Mouse (Mus musculus): ENCODE data around the gene Usf2. TPM values are rescaled to one million over a fixed set of nuclear protein-coding genes. Genes with fewer than 3 reads are reported as not detected.
A peak's percentile ranks its signal among the peaks of the same experiment; 100 is the strongest.

The Usf2 gene
- polyA plus RNA-seq, 1 experiment from 2014 or later = 25.1 TPM

DNA sequence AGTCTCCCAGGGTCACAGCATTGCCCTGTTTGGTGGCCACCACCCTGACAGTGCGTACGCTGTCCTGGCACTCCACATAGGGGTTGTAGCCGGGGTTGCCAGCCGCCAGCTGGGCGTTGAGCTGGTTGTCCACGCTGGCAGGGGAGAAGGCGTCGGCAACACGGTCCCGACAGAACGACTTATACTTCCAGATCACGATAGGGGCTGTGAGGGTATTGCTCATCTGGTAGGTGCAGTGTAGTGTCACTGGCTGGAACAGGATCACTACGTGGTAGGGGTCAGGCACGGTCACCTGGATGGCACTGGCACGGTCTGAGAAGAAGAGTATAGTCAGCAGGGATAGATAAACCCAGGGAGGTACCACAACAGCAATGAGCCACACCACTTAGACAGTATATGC, 15.3 kb upstream of the Usf2 start:
- 91% methylated on average over 15 of the region's 15 CpGs for WGBS
- Histone ChIP-seq H3K4me3 (peak overlapping the region; percentile 63), H3K27me3 (replicated peaks; ENCODE audit: low read depth, poor library complexity, severe bottlenecking) (peaks cover 23% of the 10 kb centered on the region), H3K4me1 (peaks cover 28% of the 10 kb centered on the region), H3K36me3 (replicated peaks) (peaks cover 23% of the 10 kb centered on the region), H3K27ac (replicated peaks) (no peak overlapping the region), H3K9me3 (no peaks in the 10 kb centered on the region)
- DNase-seq (ENCODE audit: low spot score) = no peak

DNA sequence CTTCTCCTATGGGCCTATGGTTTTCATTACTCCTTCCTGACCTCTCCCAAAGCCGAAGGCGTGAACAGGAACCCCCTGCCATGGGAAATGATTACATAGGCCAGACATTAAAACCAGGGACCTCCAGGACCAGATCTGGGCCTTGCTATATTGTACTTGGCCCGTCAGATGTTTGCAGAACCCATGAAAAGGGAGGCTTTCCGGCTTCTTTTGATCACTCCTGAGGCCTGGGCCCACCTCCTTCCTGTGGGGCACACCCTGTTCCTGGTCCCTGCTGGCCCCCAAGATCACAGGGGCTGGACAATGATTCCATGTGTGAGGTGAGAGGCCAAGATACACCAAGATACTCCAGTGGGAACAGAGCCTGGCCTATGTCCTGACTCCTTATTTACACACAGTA, 12.6 kb upstream of the Usf2 start:
- 80% methylated on average over 4 of the region's 4 CpGs for WGBS
- no peak for DNase-seq (ENCODE audit: low spot score)
- Histone ChIP-seq H3K27me3 (replicated peaks; ENCODE audit: low read depth, poor library complexity, severe bottlenecking) (peaks cover 23% of the 10 kb centered on the region), H3K4me3 (no peak overlapping the region), H3K36me3 (replicated peaks) (peaks cover 23% of the 10 kb centered on the region), H3K27ac (replicated peaks) (no peak overlapping the region), H3K4me1 (peaks cover 30% of the 10 kb centered on the region), H3K9me3 (no peaks in the 10 kb centered on the region)

DNA sequence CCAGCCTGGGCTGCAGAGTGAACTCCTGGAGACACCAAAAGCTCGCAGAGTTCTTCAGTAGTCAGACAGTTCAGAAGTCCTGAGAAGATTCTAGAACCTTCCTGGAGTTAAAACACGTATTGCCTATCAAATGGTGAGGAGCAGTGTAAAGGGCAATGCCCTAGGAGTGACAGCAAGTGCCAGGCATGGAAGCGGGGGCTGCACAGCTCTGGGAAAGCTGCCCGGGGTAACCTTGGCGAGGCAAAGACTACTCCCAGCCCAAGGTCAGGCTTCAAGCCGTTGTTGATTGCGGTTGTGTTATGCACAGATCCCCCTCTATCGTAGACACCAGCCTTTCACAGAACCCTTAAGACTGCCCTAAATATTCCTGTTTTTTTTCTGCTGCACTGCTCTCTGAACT, 12.0 kb upstream of the Usf2 start:
- DNase-seq (ENCODE audit: low spot score) = no peak
- no peak overlapping the region for H3K27ac ChIP-seq (replicated peaks)
- no peaks in the 10 kb centered on the region for H3K9me3 ChIP-seq
- H3K27me3 ChIP-seq (replicated peaks; ENCODE audit: low read depth, poor library complexity, severe bottlenecking) = peaks cover 22% of the 10 kb centered on the region
- H3K4me1 ChIP-seq = peaks cover 27% of the 10 kb centered on the region
- H3K4me3 ChIP-seq = no peak overlapping the region
- peaks cover 23% of the 10 kb centered on the region for H3K36me3 ChIP-seq (replicated peaks)
- WGBS = 91% methylated on average over 8 of the region's 8 CpGs

DNA sequence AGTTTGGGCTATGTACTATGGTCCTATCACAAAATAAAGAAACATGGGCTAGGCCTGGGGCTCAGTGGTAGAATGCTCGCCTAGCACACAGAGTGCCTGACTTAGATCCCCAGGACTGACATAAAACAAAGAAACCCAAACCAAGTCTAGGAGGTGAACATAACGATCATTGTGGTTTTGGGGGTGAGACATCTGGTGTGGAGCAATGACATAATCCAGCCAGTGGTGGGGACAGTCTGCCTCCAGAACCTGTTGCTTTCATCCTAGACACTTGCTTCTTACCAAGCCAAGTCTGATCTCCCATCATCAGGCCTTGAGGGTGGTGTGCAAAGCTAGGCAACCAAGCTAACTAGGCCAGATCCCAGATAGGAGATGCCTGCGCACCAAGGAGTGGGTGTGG, 10.1 kb upstream of the Usf2 start:
- no peak for DNase-seq (ENCODE audit: low spot score)
- H3K36me3 ChIP-seq (replicated peaks) = peaks cover 29% of the 10 kb centered on the region
- H3K4me3 ChIP-seq = no peak overlapping the region
- WGBS = 74% methylated on average over 3 of the region's 3 CpGs
- no peak overlapping the region for H3K27ac ChIP-seq (replicated peaks)
- H3K27me3 ChIP-seq (replicated peaks; ENCODE audit: low read depth, poor library complexity, severe bottlenecking) = peaks cover 3% of the 10 kb centered on the region; the same call in 1 of the 2 replicates
- peaks cover 9% of the 10 kb centered on the region for H3K4me1 ChIP-seq
- H3K9me3 ChIP-seq = no peaks in the 10 kb centered on the region

DNA sequence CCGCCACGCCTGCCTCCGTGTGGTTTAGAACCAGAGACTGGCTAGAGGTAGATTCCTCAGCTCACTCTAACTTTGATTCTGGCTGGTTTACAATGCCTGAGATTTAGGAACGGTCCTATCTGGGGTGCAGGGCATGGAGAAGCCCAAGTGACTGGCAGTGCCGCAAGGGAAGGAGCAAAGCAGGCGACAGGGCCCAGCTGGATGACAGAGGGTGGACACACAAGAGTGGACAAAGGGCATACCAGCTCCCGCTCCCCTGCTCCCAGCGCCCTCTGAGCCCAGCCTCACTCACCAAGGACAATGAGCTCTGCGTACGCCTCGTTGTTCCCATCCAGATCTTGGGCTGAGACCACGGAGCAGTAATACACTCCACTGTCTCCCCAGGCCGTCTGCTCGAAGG, 9.1 kb upstream of the Usf2 start:
- H3K4me3 ChIP-seq = no peak overlapping the region
- 77% methylated on average over 14 of the region's 14 CpGs for WGBS
- H3K27me3 ChIP-seq (replicated peaks; ENCODE audit: low read depth, poor library complexity, severe bottlenecking) = no peaks in the 10 kb centered on the region
- no peaks in the 10 kb centered on the region for H3K9me3 ChIP-seq
- no peak overlapping the region for H3K27ac ChIP-seq (replicated peaks)
- H3K36me3 ChIP-seq (replicated peaks) = peaks cover 35% of the 10 kb centered on the region
- no peak for DNase-seq (ENCODE audit: low spot score)
- peaks cover 9% of the 10 kb centered on the region; the same call in 1 of the 2 replicates for H3K4me1 ChIP-seq

DNA sequence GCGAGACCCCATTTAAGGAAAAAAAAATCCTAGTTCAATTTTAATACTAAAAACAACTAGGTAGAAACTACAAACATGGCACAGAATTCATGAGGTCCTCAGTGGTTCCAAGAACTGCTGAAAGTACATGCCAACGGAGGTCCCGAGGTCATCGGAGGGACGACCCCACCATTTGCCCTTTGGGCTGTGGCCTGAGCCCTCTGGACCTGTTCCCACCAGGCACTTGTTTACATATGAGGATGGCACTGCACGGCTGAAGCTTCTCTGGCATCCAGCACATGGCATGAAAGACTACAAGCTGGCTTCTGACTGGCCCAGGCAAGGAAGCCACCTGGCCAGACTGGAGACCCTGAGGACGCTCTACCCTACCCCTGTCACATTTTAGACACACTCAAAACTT, 7.8 kb upstream of the Usf2 start:
- Histone ChIP-seq H3K27me3 (replicated peaks; ENCODE audit: low read depth, poor library complexity, severe bottlenecking) (no peaks in the 10 kb centered on the region), H3K9me3 (no peaks in the 10 kb centered on the region), H3K36me3 (replicated peaks) (peaks cover 41% of the 10 kb centered on the region), H3K27ac (replicated peaks) (no peak overlapping the region), H3K4me1 (peaks cover 9% of the 10 kb centered on the region; the same call in 1 of the 2 replicates), H3K4me3 (no peak overlapping the region)
- 87% methylated on average over 7 of the region's 7 CpGs for WGBS
- DNase-seq (ENCODE audit: low spot score) = no peak

DNA sequence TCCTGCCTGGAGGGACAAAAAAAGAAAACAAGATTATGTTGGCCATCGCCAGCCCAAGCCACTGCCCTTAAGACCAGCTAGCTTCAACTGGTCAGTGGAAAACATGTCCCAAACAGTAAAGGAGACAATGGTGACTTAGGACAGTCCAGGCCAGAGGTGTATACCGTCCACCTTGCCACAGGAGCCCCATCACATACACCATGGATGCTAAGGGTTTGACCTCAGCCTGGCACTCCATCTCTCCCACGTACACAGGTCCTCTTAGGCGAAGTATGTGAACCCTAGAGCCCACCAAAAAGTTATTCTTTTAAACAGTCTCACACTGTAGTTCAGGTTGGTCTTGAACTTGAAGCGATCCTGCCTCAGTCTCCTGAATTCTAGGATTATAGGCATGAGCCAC, 6.3 kb upstream of the Usf2 start:
- Histone ChIP-seq H3K36me3 (replicated peaks) (peaks cover 45% of the 10 kb centered on the region), H3K27me3 (replicated peaks; ENCODE audit: low read depth, poor library complexity, severe bottlenecking) (no peaks in the 10 kb centered on the region), H3K4me3 (no peak overlapping the region), H3K27ac (replicated peaks) (no peak overlapping the region), H3K9me3 (no peaks in the 10 kb centered on the region), H3K4me1 (peaks cover 17% of the 10 kb centered on the region)
- no peak for DNase-seq (ENCODE audit: low spot score)
- WGBS = 93% methylated on average over 5 of the region's 5 CpGs

DNA sequence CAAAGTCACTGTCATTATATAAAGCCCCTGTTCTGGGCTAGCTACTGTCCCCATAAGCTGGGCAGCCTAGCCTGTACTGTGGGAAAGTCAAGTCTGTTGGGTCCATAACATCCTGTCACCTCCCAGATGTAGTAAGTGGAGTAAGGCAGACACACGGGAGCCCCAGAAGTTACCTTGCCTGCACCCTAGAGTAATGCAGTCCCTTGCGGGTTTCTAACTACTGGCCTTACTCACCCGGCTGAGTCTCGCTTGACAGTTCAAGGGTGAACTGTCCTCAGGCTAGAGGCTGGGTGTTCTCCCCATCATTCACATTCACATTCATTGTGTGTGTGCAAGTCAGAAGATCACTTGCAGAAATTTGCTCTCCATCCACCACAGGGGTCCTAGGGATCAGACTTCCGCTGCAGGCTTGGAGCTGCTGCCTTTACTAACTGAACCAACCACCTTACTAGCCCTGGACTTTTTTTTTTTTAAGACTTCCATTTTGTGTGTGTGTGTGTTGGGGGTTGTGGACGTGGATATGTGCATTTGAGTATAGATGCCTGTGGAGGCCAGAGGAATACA, 3.3 kb upstream of the Usf2 start:
- no peak overlapping the region for H3K27ac ChIP-seq (replicated peaks)
- WGBS = 84% methylated on average over 6 of the region's 6 CpGs
- DNase-seq (ENCODE audit: low spot score) = no peak

DNA sequence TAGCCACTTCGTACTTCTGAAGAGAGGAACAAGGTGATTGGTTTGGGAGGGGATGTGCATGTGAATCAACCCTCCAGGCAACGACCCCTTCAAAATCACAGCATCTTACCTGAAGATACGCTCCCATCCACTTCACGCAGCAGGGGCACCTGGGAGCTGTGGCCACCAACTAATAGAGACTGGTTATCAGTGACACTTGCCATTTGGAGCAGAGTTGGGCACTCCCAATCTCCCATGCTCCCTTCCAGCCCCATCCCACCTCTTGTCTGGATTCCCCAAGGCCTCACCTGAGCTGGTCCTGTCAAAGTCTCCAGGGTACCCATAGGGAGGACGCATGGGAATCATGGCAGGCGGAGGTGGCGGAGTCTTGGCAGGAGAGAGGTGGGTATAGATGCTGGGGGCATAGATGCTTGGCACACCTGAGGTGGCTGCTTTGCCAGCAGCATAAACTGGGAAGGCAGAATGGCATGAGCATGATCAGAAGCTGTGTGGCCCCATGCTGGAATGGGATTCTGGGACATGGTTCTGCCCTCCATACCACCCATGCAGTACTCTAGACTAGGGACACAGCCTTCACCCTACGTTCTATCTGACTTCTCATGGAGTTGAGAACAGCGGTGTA, 2.4 kb upstream of the Usf2 start:
- 96% methylated on average over 9 of the region's 9 CpGs for WGBS
- H3K27ac ChIP-seq (replicated peaks) = no peak overlapping the region; the same call in 1 of the 2 replicates
- H3K36me3 ChIP-seq (replicated peaks) = peaks cover 55% of the 10 kb centered on the region

More for the DNA sequence above, 3.3 kb upstream of the Usf2 start:
- Histone ChIP-seq H3K36me3 (replicated peaks) (peaks cover 46% of the 10 kb centered on the region), H3K4me3 (no peak overlapping the region), H3K27me3 (replicated peaks; ENCODE audit: low read depth, poor library complexity, severe bottlenecking) (no peaks in the 10 kb centered on the region), H3K9me3 (no peaks in the 10 kb centered on the region), H3K4me1 (peaks cover 21% of the 10 kb centered on the region)

DNA sequence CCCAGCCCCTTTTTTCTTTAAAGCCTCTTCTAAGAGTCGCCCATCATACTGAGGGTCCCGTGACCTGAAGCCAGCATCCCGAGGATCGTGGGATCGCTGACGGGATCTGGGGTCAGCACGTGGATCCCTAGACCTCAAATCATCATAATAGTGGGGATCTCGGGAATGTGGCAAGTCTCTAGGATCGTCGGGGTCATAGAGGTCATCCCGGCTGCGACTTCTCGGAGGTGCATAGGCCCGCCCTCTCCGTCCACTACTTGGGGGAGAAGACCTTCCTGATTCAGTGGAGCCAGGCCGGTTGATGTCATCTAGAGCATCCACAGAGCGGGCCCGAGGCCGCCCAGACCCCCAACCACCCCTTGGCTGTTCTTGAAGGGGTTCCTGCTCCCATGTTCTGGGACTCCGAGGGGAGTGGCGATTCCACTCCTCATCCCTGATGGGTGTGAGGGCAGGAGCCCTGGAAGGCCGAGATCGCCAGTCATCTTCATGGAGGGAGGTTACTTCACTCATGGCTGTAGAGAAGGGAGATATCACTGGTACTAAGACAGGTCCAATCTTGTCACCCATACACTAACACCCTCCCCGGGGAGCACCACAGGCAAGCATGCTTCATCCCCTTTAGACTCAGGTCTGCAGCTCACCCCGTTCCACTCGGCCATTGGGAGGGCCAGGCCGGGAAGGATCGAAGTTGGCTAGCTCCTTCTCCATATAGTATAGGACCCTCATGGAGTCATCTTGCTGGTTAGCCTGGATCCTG, 1.7 kb upstream of the Usf2 start:
- Histone ChIP-seq H3K4me3 (peak overlapping the region; percentile 95), H3K9me3 (no peaks in the 10 kb centered on the region), H3K36me3 (replicated peaks) (peaks cover 62% of the 10 kb centered on the region), H3K4me1 (peaks cover 21% of the 10 kb centered on the region), H3K27me3 (replicated peaks; ENCODE audit: low read depth, poor library complexity, severe bottlenecking) (no peaks in the 10 kb centered on the region), H3K27ac (replicated peaks) (peak overlapping the region; percentile 99)
- no peak for DNase-seq (ENCODE audit: low spot score)
- 74% methylated on average over 28 of the region's 28 CpGs for WGBS

More for the DNA sequence above, 2.4 kb upstream of the Usf2 start:
- no peaks in the 10 kb centered on the region for H3K9me3 ChIP-seq
- peaks cover 21% of the 10 kb centered on the region for H3K4me1 ChIP-seq
- no peak overlapping the region; the same call in 1 of the 2 replicates for H3K4me3 ChIP-seq
- no peaks in the 10 kb centered on the region for H3K27me3 ChIP-seq (replicated peaks; ENCODE audit: low read depth, poor library complexity, severe bottlenecking)
- DNase-seq (ENCODE audit: low spot score) = no peak

DNA sequence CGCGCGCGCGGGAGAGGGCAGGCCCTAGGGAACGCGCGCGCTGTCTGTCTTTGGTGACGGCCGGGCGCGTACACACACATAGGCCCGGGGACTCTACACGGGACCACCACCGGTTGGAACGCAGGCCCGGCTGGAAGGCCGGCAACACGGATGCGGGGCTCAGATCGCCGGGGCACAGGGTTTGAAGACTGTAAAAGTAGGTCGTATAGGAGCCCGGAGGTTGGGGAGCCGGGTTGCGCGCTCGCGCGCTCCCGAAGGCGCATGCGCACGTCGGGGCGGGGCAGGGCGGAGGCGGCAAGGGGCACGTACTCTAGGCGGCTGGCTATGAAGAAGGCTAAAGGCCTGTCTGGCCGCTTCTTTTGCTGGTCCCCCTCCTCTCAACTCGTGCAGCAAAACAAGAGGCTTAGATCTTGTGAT, 772 bp upstream of the Usf2 start:
- Histone ChIP-seq H3K4me1 (peaks cover 21% of the 10 kb centered on the region), H3K9me3 (no peaks in the 10 kb centered on the region), H3K4me3 (peak overlapping the region; percentile 95), H3K27ac (replicated peaks) (peak overlapping the region; percentile 99), H3K27me3 (replicated peaks; ENCODE audit: low read depth, poor library complexity, severe bottlenecking) (no peaks in the 10 kb centered on the region), H3K36me3 (replicated peaks) (peaks cover 71% of the 10 kb centered on the region)
- WGBS = under 1% methylated on average over 43 of the region's 43 CpGs
- peak; percentile 93 for DNase-seq (ENCODE audit: low spot score)

DNA sequence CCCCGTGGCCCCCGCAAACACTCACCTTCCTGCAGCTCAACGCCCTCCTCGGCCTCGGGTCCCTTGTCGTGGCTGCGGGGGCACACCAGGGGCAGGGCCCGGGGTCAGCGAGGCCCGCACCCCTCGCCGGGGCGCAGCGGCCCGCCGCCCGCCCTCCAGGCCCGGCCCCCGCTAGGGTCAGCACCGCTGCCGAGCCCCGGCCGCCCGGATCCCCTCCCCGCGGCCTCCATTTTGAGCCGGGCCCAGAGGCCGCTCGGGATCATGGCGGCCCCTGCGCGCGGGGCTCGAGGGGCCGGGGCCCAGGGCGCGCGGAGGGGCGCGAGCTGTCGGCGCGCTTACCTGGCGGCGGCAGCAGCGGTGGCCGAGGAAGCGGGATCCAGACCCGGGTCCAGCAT, 249 bp downstream of the Usf2 start:
- Histone ChIP-seq H3K36me3 (replicated peaks) (peaks cover 72% of the 10 kb centered on the region), H3K9me3 (no peaks in the 10 kb centered on the region), H3K4me1 (peaks cover 21% of the 10 kb centered on the region), H3K4me3 (peak overlapping the region; percentile 95), H3K27ac (replicated peaks) (peak overlapping the region; percentile 99), H3K27me3 (replicated peaks; ENCODE audit: low read depth, poor library complexity, severe bottlenecking) (no peaks in the 10 kb centered on the region)
- WGBS = under 1% methylated on average over 35 of the region's 49 CpGs
- DNase-seq (ENCODE audit: low spot score) = no peak

Measured in embryonic facial prominence, embryonic 10.5 days (tissue).